Mouse (Mus musculus): ENCODE data around the gene Map3k5. TPM values are rescaled to one million over a fixed set of nuclear protein-coding genes. Genes with fewer than 3 reads are reported as not detected.
A peak's percentile ranks its signal among the peaks of the same experiment; 100 is the strongest.

Map3k5 gene
- polyA plus RNA-seq, 1 experiment from 2014 or later = 2.7 TPM

DNA sequence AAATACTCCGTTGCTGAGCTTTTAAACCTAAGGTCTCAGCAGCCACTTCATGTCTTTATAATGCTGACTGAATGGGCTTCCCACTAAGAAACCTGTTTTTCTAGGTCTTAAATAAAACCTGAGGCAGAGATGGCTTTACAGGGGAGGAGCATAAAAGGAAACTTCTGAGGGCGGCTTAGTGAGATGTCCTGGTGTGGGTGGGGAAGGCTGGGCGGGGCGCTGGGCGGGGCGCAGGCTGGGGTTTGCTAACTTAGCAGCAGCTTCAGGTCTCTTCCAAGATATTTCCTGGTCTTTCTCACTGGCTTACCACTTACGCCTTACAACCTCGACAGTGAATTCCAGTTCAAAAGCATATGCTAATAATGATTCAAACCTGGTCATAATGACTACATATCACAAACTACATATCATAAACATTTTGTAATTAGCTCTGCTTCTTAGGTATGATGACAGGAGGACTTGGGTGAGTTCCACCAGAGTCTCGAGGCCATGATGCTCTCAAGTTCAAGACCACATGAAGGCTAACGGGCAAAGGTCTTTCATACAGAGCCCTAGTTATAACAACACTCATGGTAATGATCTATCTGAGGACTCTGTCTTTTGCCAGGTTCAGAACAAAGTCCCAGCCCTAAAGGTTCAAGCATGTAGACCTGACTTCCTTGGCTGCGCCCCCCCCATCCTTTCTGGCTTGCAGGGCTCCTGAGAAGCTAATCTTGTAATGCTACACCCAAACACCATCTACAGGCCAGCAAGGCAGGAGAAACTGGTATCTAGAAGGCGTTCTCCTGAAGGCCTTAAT is 244.7 kb downstream of the Map3k5 start:
- H3K4me2 ChIP-seq = peak overlapping the region; percentile 25; the same call in 1 of the 2 replicates
- H3K9ac ChIP-seq = no peak overlapping the region
- ATAC-seq (ENCODE audit: extremely low read depth, insufficient number of reproducible peaks, low FRiP score, low TSS enrichment) = no peak
- peaks cover 32% of the 10 kb centered on the region for H3K4me1 ChIP-seq
- H3K36me3 ChIP-seq = no peaks in the 10 kb centered on the region
- H3K27ac ChIP-seq (replicated peaks) = no peak overlapping the region
- 36% methylated on average over 12 of the region's 12 CpGs for WGBS
- H3K9me3 ChIP-seq = no peaks in the 10 kb centered on the region
- no peak overlapping the region for H3K4me3 ChIP-seq
- H3K27me3 ChIP-seq (replicated peaks) = no peaks in the 10 kb centered on the region

DNA sequence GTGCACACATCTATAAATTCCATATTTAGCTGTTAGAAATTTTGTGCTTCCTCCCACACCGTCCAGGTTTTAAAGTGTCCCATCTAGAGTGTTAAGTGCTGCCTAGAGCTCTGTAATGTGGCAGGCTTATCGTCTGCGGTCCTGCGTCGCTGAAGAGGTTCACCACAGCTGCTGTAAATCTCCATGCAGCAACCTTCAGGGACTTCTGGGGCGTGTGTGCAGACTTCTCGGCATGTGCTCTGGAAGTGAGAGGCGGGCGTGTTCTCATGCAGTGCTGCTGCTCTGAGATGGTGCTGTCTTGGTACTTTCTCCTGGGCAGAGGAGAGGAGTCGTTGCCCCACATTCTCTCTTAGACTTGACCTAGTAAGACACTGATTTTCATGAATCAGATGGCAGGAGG is 246.9 kb downstream of the Map3k5 start:
- Histone ChIP-seq H3K4me2 (peak overlapping the region; percentile 26), H3K27me3 (replicated peaks) (no peaks in the 10 kb centered on the region), H3K4me3 (no peak overlapping the region), H3K4me1 (peaks cover 40% of the 10 kb centered on the region), H3K36me3 (no peaks in the 10 kb centered on the region), H3K9me3 (no peaks in the 10 kb centered on the region), H3K9ac (peak overlapping the region; percentile 47; the same call in 1 of the 2 replicates), H3K27ac (replicated peaks) (peak overlapping the region; percentile 62)
- no peak for ATAC-seq (ENCODE audit: extremely low read depth, insufficient number of reproducible peaks, low FRiP score, low TSS enrichment)
- 17% methylated on average over 10 of the region's 10 CpGs for WGBS

DNA sequence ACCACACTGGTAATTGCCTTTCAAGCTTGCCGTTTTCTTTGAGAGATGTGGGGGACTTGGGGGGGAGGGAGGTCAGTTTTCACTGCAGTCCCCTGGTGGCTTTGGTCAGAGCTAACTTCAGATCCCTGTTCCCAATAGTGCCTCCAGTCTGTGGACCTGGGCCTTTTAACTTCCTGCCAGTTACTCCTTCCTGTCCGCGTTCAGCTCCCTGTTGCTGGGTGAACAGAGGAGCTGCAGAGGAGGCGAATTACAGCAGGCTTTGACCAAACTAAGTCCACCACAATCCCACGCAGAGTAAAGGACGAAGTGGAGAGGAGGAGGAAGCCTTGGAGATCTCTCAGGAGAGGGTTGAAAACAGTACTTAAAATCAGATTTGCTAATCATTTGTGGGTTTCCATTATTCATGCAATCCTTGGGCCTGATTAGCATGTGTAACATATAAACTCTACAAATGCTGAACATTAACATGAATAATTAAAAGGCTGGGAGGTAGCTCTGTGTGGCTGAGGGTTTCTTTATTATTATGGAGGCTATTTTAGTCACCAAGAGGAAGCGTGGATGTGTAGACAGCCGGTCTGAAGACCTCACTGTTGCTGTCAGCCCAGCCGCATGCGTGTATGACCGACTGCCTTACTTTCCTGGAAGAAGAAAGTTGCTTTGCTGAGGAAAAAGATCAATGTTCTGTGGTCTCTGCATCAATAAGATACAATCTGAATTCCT is 247.6 kb downstream of the Map3k5 start:
- Histone ChIP-seq H3K9me3 (no peaks in the 10 kb centered on the region), H3K4me3 (no peak overlapping the region), H3K4me2 (peak overlapping the region; percentile 26; the same call in 1 of the 2 replicates), H3K27me3 (replicated peaks) (no peaks in the 10 kb centered on the region), H3K4me1 (peaks cover 37% of the 10 kb centered on the region), H3K9ac (peak overlapping the region; percentile 47; the same call in 1 of the 2 replicates), H3K27ac (replicated peaks) (peak overlapping the region; percentile 62; the same call in 1 of the 2 replicates), H3K36me3 (no peaks in the 10 kb centered on the region)
- WGBS = 36% methylated on average over 11 of the region's 11 CpGs
- no peak for ATAC-seq (ENCODE audit: extremely low read depth, insufficient number of reproducible peaks, low FRiP score, low TSS enrichment)

DNA sequence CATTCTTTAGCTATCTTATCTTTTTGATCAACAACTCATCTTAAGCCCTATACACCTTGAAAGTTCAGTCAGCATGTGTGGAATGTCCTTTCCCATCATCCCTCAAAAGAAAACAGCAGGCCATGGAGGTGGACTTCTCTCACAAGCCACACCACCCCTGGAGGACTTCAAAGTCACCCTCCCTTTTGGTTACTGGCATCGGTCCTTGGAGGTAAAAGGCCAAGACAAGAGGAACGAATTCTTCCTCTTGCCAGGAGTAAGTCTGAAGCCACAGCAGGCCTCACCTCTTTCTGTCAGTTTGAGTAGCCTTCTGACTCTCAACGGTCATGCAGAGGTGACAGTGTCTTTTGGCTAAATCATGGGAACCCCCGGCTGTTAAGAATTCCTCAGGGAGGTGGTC is 250.1 kb downstream of the Map3k5 start:
- no peak for ATAC-seq (ENCODE audit: extremely low read depth, insufficient number of reproducible peaks, low FRiP score, low TSS enrichment)
- Histone ChIP-seq H3K9ac (no peak overlapping the region), H3K36me3 (no peaks in the 10 kb centered on the region), H3K4me1 (peaks cover 29% of the 10 kb centered on the region), H3K9me3 (no peaks in the 10 kb centered on the region), H3K4me3 (no peak overlapping the region), H3K27ac (replicated peaks) (no peak overlapping the region), H3K27me3 (replicated peaks) (no peaks in the 10 kb centered on the region), H3K4me2 (no peak overlapping the region)
- WGBS = 60% methylated on average over 4 of the region's 4 CpGs

DNA sequence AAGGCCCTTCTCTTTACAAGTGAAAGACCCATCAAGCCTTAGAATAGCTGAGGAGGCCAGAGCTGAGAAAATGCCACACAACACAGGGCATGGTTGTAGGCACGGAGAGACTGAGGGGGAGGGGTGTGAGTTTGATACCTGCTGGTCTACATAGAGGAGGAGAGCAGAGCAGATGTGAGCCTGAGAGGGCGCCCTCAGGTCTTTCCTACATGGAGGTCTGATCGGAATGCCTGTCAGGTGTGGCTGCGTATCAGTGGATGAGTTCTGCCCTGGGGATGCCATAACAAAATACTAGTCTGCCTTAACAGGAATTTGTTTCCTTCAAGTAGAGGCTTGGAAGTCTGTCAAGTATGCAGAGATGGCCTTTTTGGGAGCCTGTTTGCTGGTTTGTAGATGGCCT is 251.0 kb downstream of the Map3k5 start:
- ATAC-seq (ENCODE audit: extremely low read depth, insufficient number of reproducible peaks, low FRiP score, low TSS enrichment) = no peak
- H3K4me2 ChIP-seq = no peak overlapping the region
- no peaks in the 10 kb centered on the region for H3K9me3 ChIP-seq
- no peaks in the 10 kb centered on the region for H3K27me3 ChIP-seq (replicated peaks)
- 79% methylated on average over 4 of the region's 4 CpGs for WGBS
- no peak overlapping the region for H3K27ac ChIP-seq (replicated peaks)
- H3K9ac ChIP-seq = no peak overlapping the region
- H3K36me3 ChIP-seq = no peaks in the 10 kb centered on the region
- no peak overlapping the region for H3K4me3 ChIP-seq
- peaks cover 33% of the 10 kb centered on the region for H3K4me1 ChIP-seq

DNA sequence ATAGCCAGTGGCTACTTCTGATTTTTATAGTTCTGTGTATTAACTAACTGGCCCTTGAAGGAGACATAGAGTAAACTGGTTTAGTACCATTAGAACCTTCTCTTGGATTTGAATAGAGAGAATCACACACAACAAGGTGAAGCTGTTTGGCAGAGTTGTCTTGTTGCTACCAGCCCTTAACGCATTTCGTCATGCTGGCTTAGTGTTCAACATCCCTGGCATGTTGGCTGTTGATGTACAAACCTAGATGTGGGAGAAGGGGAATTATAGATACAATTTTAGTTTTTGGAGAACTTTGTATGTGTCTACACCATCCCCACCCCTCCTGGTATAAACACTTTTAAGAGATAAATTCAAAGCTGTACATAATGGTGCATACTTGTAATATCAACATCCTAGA is 251.5 kb downstream of the Map3k5 start:
- Histone ChIP-seq H3K4me3 (no peak overlapping the region), H3K9ac (no peak overlapping the region), H3K9me3 (no peaks in the 10 kb centered on the region), H3K27ac (replicated peaks) (no peak overlapping the region), H3K4me1 (peaks cover 33% of the 10 kb centered on the region), H3K27me3 (replicated peaks) (no peaks in the 10 kb centered on the region), H3K4me2 (no peak overlapping the region), H3K36me3 (no peaks in the 10 kb centered on the region)
- WGBS = 90% methylated on average over 2 of the region's 2 CpGs
- no peak for ATAC-seq (ENCODE audit: extremely low read depth, insufficient number of reproducible peaks, low FRiP score, low TSS enrichment)

DNA sequence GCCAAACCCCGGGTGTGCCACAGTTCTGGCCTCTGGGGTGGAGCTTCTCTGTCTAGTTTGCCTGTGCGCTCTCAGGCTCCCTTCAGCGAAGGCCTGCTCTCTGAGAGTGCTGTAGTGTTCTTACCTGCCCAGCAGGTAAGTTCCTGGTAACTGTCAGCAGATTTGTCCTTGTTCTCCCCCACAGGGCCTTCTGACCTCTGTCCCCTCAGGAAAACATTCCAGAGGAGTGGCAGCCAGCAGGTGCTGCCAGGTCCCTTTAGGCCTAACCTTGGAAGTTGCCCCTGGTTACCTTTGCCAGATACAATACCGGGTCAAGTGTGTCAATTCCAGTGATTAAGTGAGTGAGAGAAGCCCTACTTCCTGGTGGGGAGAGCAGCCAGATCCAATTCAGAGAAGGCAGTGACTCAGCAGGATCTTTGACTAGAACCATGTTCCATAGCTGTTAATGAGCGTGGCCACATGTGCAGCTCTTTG is 252.6 kb downstream of the Map3k5 start:
- Histone ChIP-seq H3K9me3 (no peaks in the 10 kb centered on the region), H3K4me2 (no peak overlapping the region), H3K36me3 (no peaks in the 10 kb centered on the region), H3K27ac (replicated peaks) (no peak overlapping the region), H3K4me1 (peaks cover 23% of the 10 kb centered on the region), H3K4me3 (no peak overlapping the region), H3K9ac (no peak overlapping the region), H3K27me3 (replicated peaks) (no peaks in the 10 kb centered on the region)
- 74% methylated on average over 5 of the region's 5 CpGs for WGBS
- no peak for ATAC-seq (ENCODE audit: extremely low read depth, insufficient number of reproducible peaks, low FRiP score, low TSS enrichment)

DNA sequence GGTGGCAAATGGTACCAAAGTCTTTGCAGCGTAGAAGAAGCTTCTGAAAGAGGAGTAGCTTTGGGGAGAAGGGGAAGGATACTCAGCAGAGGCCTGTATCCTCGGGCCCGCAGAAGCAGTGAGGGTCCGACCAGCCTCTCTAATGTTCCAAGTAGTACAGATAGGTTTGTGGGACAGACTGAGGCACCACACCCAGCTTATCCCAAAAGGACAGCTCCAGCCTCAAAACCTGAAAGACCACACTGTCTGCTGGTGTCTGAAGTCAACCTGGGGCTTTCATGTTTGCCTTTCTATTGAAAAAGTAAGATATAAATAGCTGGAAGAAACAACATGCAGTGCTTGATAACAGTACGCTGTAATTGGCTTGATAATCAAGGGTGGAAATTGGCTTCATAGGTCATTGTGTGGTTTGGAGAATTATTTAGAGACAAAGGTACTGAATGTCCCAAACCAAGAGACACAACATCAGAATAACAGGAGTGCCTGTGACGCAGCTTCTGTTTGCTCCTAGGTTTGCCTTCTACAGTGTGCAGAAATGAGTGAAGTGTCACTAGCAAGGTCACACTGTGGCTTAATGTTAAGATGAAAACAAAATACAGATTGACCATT is 256.0 kb downstream of the Map3k5 start:
- Histone ChIP-seq H3K9ac (no peak overlapping the region), H3K27ac (replicated peaks) (no peak overlapping the region), H3K4me2 (no peak overlapping the region), H3K27me3 (replicated peaks) (no peaks in the 10 kb centered on the region), H3K4me1 (peaks cover 16% of the 10 kb centered on the region), H3K36me3 (no peaks in the 10 kb centered on the region), H3K4me3 (no peak overlapping the region), H3K9me3 (no peaks in the 10 kb centered on the region)
- WGBS = 73% methylated on average over 6 of the region's 6 CpGs
- ATAC-seq (ENCODE audit: extremely low read depth, insufficient number of reproducible peaks, low FRiP score, low TSS enrichment) = no peak

Other genes starting within 250 kb of the Map3k5 start
- 0.06 TPM in 1 of 2 replicates, not detected in the other for gene Il20ra, start 221.9 kb upstream of the Map3k5 start, polyA plus RNA-seq (2015; fragmentation: Nextera tagmentation; extraction: Ambion mirVana)
- 0.87 and 1.1 TPM in 2 replicates for gene Slc35d3, start 83.0 kb upstream of the Map3k5 start, polyA plus RNA-seq (2015; fragmentation: Nextera tagmentation; extraction: Ambion mirVana)
- 33.3 and 39.3 TPM in 2 replicates for gene Pex7, start 26.8 kb upstream of the Map3k5 start, polyA plus RNA-seq (2015; fragmentation: Nextera tagmentation; extraction: Ambion mirVana)
- gene Map7, start 214.0 kb downstream of the Map3k5 start, polyA plus RNA-seq (2015; fragmentation: Nextera tagmentation; extraction: Ambion mirVana) = 5.9 and 6.6 TPM in 2 replicates

Data from heart, embryonic 13.5 days (tissue).